Mouse (Mus musculus): Measurements from ENCODE around the gene Vmn1r115.
"Not testable (repeated sequence)": the region's sequence is repeated elsewhere in the genome, so short reads cannot be mapped to it uniquely, and the experiment has no call there.

Vmn1r115 gene

DNA sequence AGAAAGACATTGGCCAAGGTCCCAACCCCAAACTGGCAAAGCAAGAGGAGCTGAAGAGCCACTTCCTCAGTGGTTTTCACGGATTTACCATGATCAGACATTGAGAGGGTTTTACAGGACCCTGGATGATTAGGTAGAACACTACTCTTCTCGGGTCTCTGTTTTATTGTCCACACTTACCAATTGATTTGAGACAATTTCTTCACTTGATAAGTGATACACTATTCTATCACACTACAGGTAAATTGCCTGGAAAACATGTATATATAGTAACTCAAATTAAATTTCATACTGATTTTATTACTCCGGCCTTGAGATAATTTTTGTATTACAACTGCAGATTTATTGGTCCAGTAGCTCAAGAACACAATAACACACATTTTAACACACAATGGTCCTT is at the start of gene Vmn1r115:
Gene Vmn1r115 (minus strand): TSS at position 101 of the 400 bp plus-strand sequence.
- not testable (repeated sequence) for DNase-seq (ENCODE audit: extremely low spot score, low read depth, low spot score)

DNA sequence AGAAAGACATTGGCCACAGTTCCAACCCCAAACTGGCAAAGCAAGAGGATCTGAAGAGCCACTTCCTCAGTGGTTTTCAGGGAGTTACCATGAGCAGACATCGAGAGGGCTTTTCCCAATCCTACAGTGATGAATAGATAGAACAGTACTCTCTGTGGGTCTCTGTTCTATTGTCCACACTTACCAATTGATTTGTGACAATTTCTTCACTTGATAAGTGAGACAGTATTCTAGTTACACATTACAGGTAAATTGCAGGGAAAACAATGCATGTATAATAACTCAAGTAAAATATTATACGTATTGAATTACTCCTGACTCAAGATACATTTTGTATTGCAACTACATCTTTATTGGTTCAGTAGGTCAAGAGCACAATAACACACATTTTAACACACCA is 39.2 kb upstream of the Vmn1r115 start, which contains the start of gene Vmn1r117:
Gene Vmn1r117 (minus strand): TSS at position 101 of the 400 bp plus-strand sequence.
- not testable (repeated sequence) for DNase-seq (ENCODE audit: extremely low spot score, low read depth, low spot score)

DNA sequence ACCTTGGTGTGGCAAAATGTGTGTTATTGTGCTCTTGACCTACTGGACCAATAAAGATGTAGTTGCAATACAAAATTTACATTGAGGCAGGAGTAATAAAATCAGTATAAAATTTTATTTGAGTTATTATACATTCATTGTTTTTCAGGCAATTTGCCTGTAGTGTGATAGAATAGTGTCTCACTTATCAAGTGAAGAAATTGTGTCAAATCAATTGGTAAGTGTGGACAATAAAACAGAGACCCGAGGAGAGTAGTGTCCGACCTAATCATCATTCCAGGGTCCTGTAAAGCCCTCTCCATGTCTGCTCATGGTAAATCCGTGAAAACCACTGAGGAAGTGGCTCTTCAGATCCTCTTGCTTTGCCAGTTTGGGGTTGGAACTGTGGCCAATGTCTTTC is 27.2 kb upstream of the Vmn1r115 start, which contains the start of gene Vmn1r116:
Gene Vmn1r116 (plus strand): TSS at position 301 of the 400 bp plus-strand sequence.
- DNase-seq (ENCODE audit: extremely low spot score, low read depth, low spot score), result not testable (repeated sequence)

DNA sequence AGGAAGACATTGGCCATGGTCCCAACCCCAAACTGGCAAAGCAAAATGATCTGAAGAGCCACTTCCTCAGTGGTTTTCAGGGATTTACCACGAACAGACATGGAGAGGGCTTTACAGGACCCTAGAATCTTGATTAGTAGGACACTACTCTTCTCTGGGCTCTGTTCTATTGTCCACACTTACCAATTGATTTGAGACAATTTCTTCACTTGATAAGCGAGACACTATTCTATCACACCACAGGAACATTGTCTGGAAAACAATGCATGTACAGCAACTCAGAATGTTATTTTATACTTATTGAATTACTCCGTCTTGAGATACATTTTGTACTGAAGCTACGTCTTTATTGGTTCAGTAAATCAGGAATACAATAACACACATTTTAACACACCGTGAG is 32.7 kb downstream of the Vmn1r115 start, which contains the start of gene Vmn1r114:
Gene Vmn1r114 (minus strand): TSS at position 101 of the 400 bp plus-strand sequence.
- not testable (repeated sequence) for DNase-seq (ENCODE audit: extremely low spot score, low read depth, low spot score)

All from hindlimb bud, embryonic 11.5 days (tissue).